ENCODE assay signal across 18 mouse cellular contexts in genomic region chr5:135894958-135895357, GRCm38 (mm10). TPM values are rescaled to one million over a fixed set of nuclear protein-coding genes. Genes with fewer than 3 reads are reported as not detected.
DNase-seq lines count a peak whose midpoint lies in the region; ATAC-seq and TF ChIP-seq lines count a peak whose summit lies in the region.
"Had no signal": no experiment of that assay in that cellular context is flagged by ENCODE, and none has a peak within 500 bp of the region (broad histone marks: within the 10 kb centered on the region; RNA-seq: fewer than 3 reads in every experiment).

No protein-coding gene starts in this region.

- peaks cover 20% of the 10 kb centered on the region for H3K4me1 ChIP-seq in heart, embryonic 10.5 days
- peaks cover 1% of the 10 kb centered on the region; the same call in 1 of the 2 replicates for H3K4me1 ChIP-seq in heart, adult 2 months (ENCODE audit: control insufficient read depth, insufficient read depth, low read length)
- H3K4me1 ChIP-seq in heart, embryonic 14.5 days (ENCODE audit: control insufficient read depth in 2 of 2, insufficient read depth in 2 of 2, low read length in 2 of 2): peaks cover 6 to 9% of the 10 kb centered on the region in 2 experiments; a peak in 3 of 4 replicates
- H3K4me1 ChIP-seq in testis, adult 2 months (ENCODE audit: control insufficient read depth, insufficient read depth, low read length): peaks cover 2% of the 10 kb centered on the region; the same call in 1 of the 2 replicates
- H3K4me1 ChIP-seq: forebrain, embryonic 13.5 days; hindbrain, embryonic 15.5 days had no signal

- H3K9ac ChIP-seq in heart, adult 2 months (ENCODE audit: low read depth, low read length): no peak overlapping the region
- H3K9ac ChIP-seq in heart, embryonic 14.5 days (ENCODE audit: low read length): no peak overlapping the region
- H3K9ac ChIP-seq: embryonic facial prominence, embryonic 13.5 days; forebrain, embryonic 13.5 days; forebrain, postnatal 0 days; hindbrain, embryonic 15.5 days had no signal

- TF ChIP-seq CTCF in heart, adult 2 months (IDR thresholded peaks at IDR 0.05): no peak
- no peak for TF ChIP-seq CTCF in testis, adult 2 months (IDR thresholded peaks at IDR 0.05; ENCODE audit: control insufficient read depth, insufficient read depth, insufficient replicate concordance, low read depth, low read length)

- H3K4me2 ChIP-seq in heart, embryonic 14.5 days (ENCODE audit: low read length): no peak overlapping the region
- H3K4me2 ChIP-seq: embryonic facial prominence, embryonic 13.5 days; forebrain, embryonic 13.5 days; hindbrain, embryonic 15.5 days had no signal

- no peak for TF ChIP-seq POLR2A in heart, adult 2 months (IDR thresholded peaks at IDR 0.05; ENCODE audit: insufficient read depth, low read depth, low read length)
- TF ChIP-seq POLR2A in testis, adult 2 months (IDR thresholded peaks at IDR 0.05; ENCODE audit: control insufficient read depth, low read depth, low read length): no peak

- no peak for TF ChIP-seq EP300 in heart, adult 2 months (IDR thresholded peaks at IDR 0.05; ENCODE audit: insufficient read depth, low read depth, low read length)

- no peak overlapping the region for H3K4me3 ChIP-seq in heart, embryonic 10.5 days
- H3K4me3 ChIP-seq in heart, adult 2 months: no peak overlapping the region
- no peak overlapping the region for H3K4me3 ChIP-seq in heart, embryonic 14.5 days (ENCODE audit: control insufficient read depth in 1 of 2, insufficient read depth in 1 of 2, low read depth in 1 of 2, low read length in 2 of 2)
- no peak overlapping the region for H3K4me3 ChIP-seq in testis, adult 2 months (ENCODE audit: control insufficient read depth, low read depth, low read length)
- H3K4me3 ChIP-seq: embryonic facial prominence, embryonic 13.5 days; forebrain, embryonic 13.5 days; hindbrain, embryonic 15.5 days had no signal

- intact Hi-C loops in heart, adult 2 months (cut with DNase I): no loop called here
- intact Hi-C loops in heart, postnatal 10 days (cut with DNase I): no loop called here

- no peak for DNase-seq in heart, embryonic 10.5 days (ENCODE audit: low spot score)
- no peak for DNase-seq in heart, adult 2 months
- no peak for DNase-seq in heart, postnatal 10 days
- DNase-seq in testis, postnatal 10 days (ENCODE audit: low spot score): no peak
- DNase-seq in right cerebral cortex, postnatal 4 days: no peak
- DNase-seq: adrenal gland, postnatal 10 days; cerebellum, adult 18-20 months; cerebellum, adult 9-11 months; cerebellum, postnatal 36 days; forebrain, postnatal 0 days; gastrocnemius, postnatal 14 days; kidney, adult 8-10 months had no signal

- peak overlapping the region; percentile 63 for H3K27ac ChIP-seq in heart, embryonic 10.5 days
- no peak overlapping the region for H3K27ac ChIP-seq in heart, adult 2 months
- peak overlapping the region; percentile 2 to 47; a peak in 1 of 4 replicates for H3K27ac ChIP-seq in heart, embryonic 14.5 days (replicated peaks in 1 of 2; ENCODE audit: control insufficient read depth in 1 of 2, insufficient read depth in 1 of 2, low read depth in 2 of 2, low read length in 2 of 2)
- peak overlapping the region; percentile 23; the same call in 1 of the 2 replicates for H3K27ac ChIP-seq in testis, adult 2 months (ENCODE audit: control insufficient read depth, insufficient read depth, low read depth, low read length)
- H3K27ac ChIP-seq: embryonic facial prominence, embryonic 13.5 days; forebrain, embryonic 13.5 days; hindbrain, embryonic 15.5 days had no signal

- H3K27me3 ChIP-seq in heart, embryonic 10.5 days (ENCODE audit: insufficient read depth, poor library complexity, severe bottlenecking): peaks cover 8% of the 10 kb centered on the region
- H3K27me3 ChIP-seq in heart, adult 2 months (ENCODE audit: control insufficient read depth, insufficient read depth, low read length): no peaks in the 10 kb centered on the region
- H3K27me3 ChIP-seq in heart, embryonic 14.5 days (ENCODE audit: control insufficient read depth, insufficient read depth, low read length): no peaks in the 10 kb centered on the region
- no peaks in the 10 kb centered on the region for H3K27me3 ChIP-seq in testis, adult 2 months (ENCODE audit: control insufficient read depth, insufficient read depth, low read length)

- 42% methylated on average over 6 of the region's 6 CpGs for WGBS in heart, embryonic 10.5 days
- 55% methylated on average over 6 of the region's 6 CpGs for WGBS in heart, adult 2 months
- 34% methylated on average over 6 of the region's 6 CpGs for WGBS in heart, embryonic 14.5 days

- H3K79me2 ChIP-seq in heart, adult 2 months (replicated peaks; ENCODE audit: control insufficient read depth, insufficient read depth, low read length): no peaks in the 10 kb centered on the region

- ATAC-seq in heart, embryonic 14.5 days (ENCODE audit: insufficient number of reproducible peaks, insufficient read depth, low FRiP score, low read depth): no peak
- ATAC-seq: forebrain, embryonic 13.5 days; forebrain, postnatal 0 days; intestine, embryonic 16.5 days had no signal

- H3K9me3 ChIP-seq in heart, embryonic 10.5 days: no peaks in the 10 kb centered on the region
- no peaks in the 10 kb centered on the region for H3K9me3 ChIP-seq in heart, embryonic 14.5 days (ENCODE audit: control insufficient read depth, low read length)
- H3K9me3 ChIP-seq: embryonic facial prominence, embryonic 13.5 days; forebrain, embryonic 13.5 days; hindbrain, embryonic 15.5 days had no signal

- no peaks in the 10 kb centered on the region for H3K36me3 ChIP-seq in heart, embryonic 10.5 days
- no peaks in the 10 kb centered on the region for H3K36me3 ChIP-seq in heart, adult 2 months (ENCODE audit: control insufficient read depth, insufficient read depth, low read length)
- no peaks in the 10 kb centered on the region for H3K36me3 ChIP-seq in heart, embryonic 14.5 days (ENCODE audit: control insufficient read depth, insufficient read depth, low read length)
- H3K36me3 ChIP-seq in testis, adult 2 months (ENCODE audit: control insufficient read depth, insufficient read depth, low read length): no peaks in the 10 kb centered on the region
- H3K36me3 ChIP-seq: embryonic facial prominence, embryonic 13.5 days; hindbrain, embryonic 15.5 days had no signal

RNA-seq across cellular contexts. Expression of gene Hspb1, which starts 7.2 kb away (rescaled TPM):
- 655 and 948 TPM in 2 replicates for polyA plus RNA-seq in heart, embryonic 10.5 days (2016; fragmentation: Nextera tagmentation; extraction: Ambion mirVana)
- 100 to 1,000 TPM; 434 to 446 TPM for total RNA-seq in heart, adult 2 months (2021)
- 427 and 635 TPM in 2 replicates for polyA plus RNA-seq in heart, adult 2 months (2012; rRNA removed)
- 911 and 1,014 TPM in 2 replicates for polyA plus RNA-seq in heart, embryonic 14.5 days (2014; fragmentation: Nextera tagmentation; extraction: Ambion mirVana)
- 100 to 1,000 TPM; 304 to 329 TPM for total RNA-seq in heart, postnatal 10 days (2021)
- polyA plus RNA-seq in testis, adult 2 months (2012; rRNA removed): 49.6 and 51.0 TPM in 2 replicates

RNA-seq across cellular contexts. Expression of gene Ywhag, which starts 39.5 kb away (rescaled TPM):
- 202 and 227 TPM in 2 replicates for polyA plus RNA-seq in heart, embryonic 10.5 days (2016; fragmentation: Nextera tagmentation; extraction: Ambion mirVana)
- total RNA-seq in heart, adult 2 months (2021): 100 to 1,000 TPM; 275 to 304 TPM
- polyA plus RNA-seq in heart, adult 2 months (2012; rRNA removed): 99.0 and 116 TPM in 2 replicates
- 72.5 and 84.8 TPM in 2 replicates for polyA plus RNA-seq in heart, embryonic 14.5 days (2014; fragmentation: Nextera tagmentation; extraction: Ambion mirVana)
- 100 to 1,000 TPM; 321 to 334 TPM for total RNA-seq in heart, postnatal 10 days (2021)
- polyA plus RNA-seq in testis, adult 2 months (2012; rRNA removed): 13.3 and 17.8 TPM in 2 replicates
